Mouse (Mus musculus): ENCODE results near the gene Rcan3. TPM values are rescaled to one million over a fixed set of nuclear protein-coding genes. Genes with fewer than 3 reads are reported as not detected.
A peak's percentile ranks its signal among the peaks of the same experiment; 100 is the strongest.

Gene Rcan3
- total and polyA plus RNA-seq, 3 experiments, result 7.8 to 7.9 TPM; not detected in 1

GRCm38 (mm10) chr4:135416367-135416766 lies 17.3 kb downstream of the Rcan3 start:
- Histone ChIP-seq H3K9me3 (replicated peaks; ENCODE audit: insufficient read depth, low read length) (no peaks in the 10 kb centered on the region), H3K79me2 (ENCODE audit: control insufficient read depth, insufficient read depth, low read length, poor library complexity) (no peaks in the 10 kb centered on the region), H3K9ac (ENCODE audit: control insufficient read depth, low read depth, low read length, poor library complexity, severe bottlenecking) (0 out of 2 replicates have a peak overlapping the region, but pooled peaks have one; percentile 26), H3K4me1 (ENCODE audit: control insufficient read depth in 1 of 2, insufficient read depth in 2 of 2, low read length in 2 of 2) (peaks cover 9 to 27% of the 10 kb centered on the region in 2 experiments), H3K36me3 (ENCODE audit: control insufficient read depth in 1 of 2, insufficient read depth in 2 of 2, low read length in 2 of 2) (peaks cover 0 to 15% of the 10 kb centered on the region in 2 experiments; a peak in 2 of 4 replicates), H3K4me3 (ENCODE audit: control insufficient read depth in 1 of 2, insufficient read depth in 1 of 2, low read depth in 2 of 2, low read length in 2 of 2) (peak overlapping the region in 1 of 2 experiments; percentile 4; a peak in 1 of 4 replicates), H3K27ac (ENCODE audit: control insufficient read depth, low read depth, low read length) (0 out of 2 replicates have a peak overlapping the region, but pooled peaks have one; percentile 15), H3K27me3 (ENCODE audit: control insufficient read depth in 1 of 2, insufficient read depth in 2 of 2, low read length in 2 of 2) (no peaks in the 10 kb centered on the region)
- DNase-seq (ENCODE audit: low read depth, low spot score), result peak; percentile 62
- TF ChIP-seq BHLHE40 (IDR thresholded peaks at IDR 0.05; ENCODE audit: borderline replicate concordance, low read depth, low read length), result no peak
- peak; percentile 84 for TF ChIP-seq RCOR1 (IDR thresholded peaks at IDR 0.05; ENCODE audit: low read depth, low read length)
- TF ChIP-seq MYC (IDR thresholded peaks at IDR 0.05; ENCODE audit: low read depth, low read length), result no peak
- TF ChIP-seq ELF1 (IDR thresholded peaks at IDR 0.05; ENCODE audit: low read depth, low read length), result peak; percentile 28; the same call in 1 of the 2 replicates
- TF ChIP-seq SIN3A (IDR thresholded peaks at IDR 0.05; ENCODE audit: low read length), result 0 out of 2 replicates have a peak, but pooled peaks have one; percentile 32
- TF ChIP-seq SMC3 (IDR thresholded peaks at IDR 0.05; ENCODE audit: low read depth, low read length), result no peak
- no peak for TF ChIP-seq USF2 (IDR thresholded peaks at IDR 0.05; ENCODE audit: borderline replicate concordance in 1 of 2, insufficient read depth in 1 of 2, low read depth in 1 of 2, low read length in 2 of 2)
- peak; percentile 54; the same call in 1 of the 2 replicates for TF ChIP-seq HCFC1 (IDR thresholded peaks at IDR 0.05; ENCODE audit: low read depth, low read length)
- TF ChIP-seq ZNF384 (IDR thresholded peaks at IDR 0.05; ENCODE audit: low read depth, low read length), result peak; percentile 99
- peak; percentile 76 for TF ChIP-seq GATA1 (IDR thresholded peaks at IDR 0.05; ENCODE audit: low read depth, low read length)
- no peak for TF ChIP-seq USF1 (IDR thresholded peaks at IDR 0.05; ENCODE audit: low read depth, low read length)
- no peak for TF ChIP-seq MAFK (IDR thresholded peaks at IDR 0.05; ENCODE audit: borderline replicate concordance, low read depth, low read length)
- no peak for TF ChIP-seq MYB (IDR thresholded peaks at IDR 0.05; ENCODE audit: low read depth, low read length)
- peak; percentile 39; the same call in 1 of the 2 replicates for TF ChIP-seq ETS1 (IDR thresholded peaks at IDR 0.05; ENCODE audit: low read depth, low read length)
- no peak for TF ChIP-seq GABPA (IDR thresholded peaks at IDR 0.05; ENCODE audit: low read depth, low read length)
- TF ChIP-seq ZKSCAN1 (IDR thresholded peaks at IDR 0.05; ENCODE audit: low read depth, low read length), result no peak
- no peak for TF ChIP-seq TAL1 (IDR thresholded peaks at IDR 0.05; ENCODE audit: low read length)

GRCm38 (mm10) chr4:135413491-135413890 lies 20.2 kb downstream of the Rcan3 start:
- Histone ChIP-seq H3K27ac (ENCODE audit: control insufficient read depth, low read depth, low read length) (no peak overlapping the region), H3K36me3 (ENCODE audit: control insufficient read depth in 1 of 2, insufficient read depth in 2 of 2, low read length in 2 of 2) (peaks cover 0 to 15% of the 10 kb centered on the region in 2 experiments; a peak in 2 of 4 replicates), H3K4me3 (ENCODE audit: control insufficient read depth in 1 of 2, insufficient read depth in 1 of 2, low read depth in 2 of 2, low read length in 2 of 2) (no peak overlapping the region), H3K9me3 (replicated peaks; ENCODE audit: insufficient read depth, low read length) (no peaks in the 10 kb centered on the region), H3K9ac (ENCODE audit: control insufficient read depth, low read depth, low read length, poor library complexity, severe bottlenecking) (no peak overlapping the region), H3K79me2 (ENCODE audit: control insufficient read depth, insufficient read depth, low read length, poor library complexity) (no peaks in the 10 kb centered on the region), H3K27me3 (ENCODE audit: control insufficient read depth in 1 of 2, insufficient read depth in 2 of 2, low read length in 2 of 2) (no peaks in the 10 kb centered on the region), H3K4me1 (ENCODE audit: control insufficient read depth in 1 of 2, insufficient read depth in 2 of 2, low read length in 2 of 2) (peaks cover 9 to 27% of the 10 kb centered on the region in 2 experiments)
- no peak for TF ChIP-seq ELF1 (IDR thresholded peaks at IDR 0.05; ENCODE audit: low read depth, low read length)
- no peak for TF ChIP-seq RAD21 (IDR thresholded peaks at IDR 0.05; ENCODE audit: low read depth, low read length)
- no peak for TF ChIP-seq JUND (IDR thresholded peaks at IDR 0.05; ENCODE audit: low read depth, low read length)
- no peak for TF ChIP-seq ZC3H11A (IDR thresholded peaks at IDR 0.05; ENCODE audit: low read depth, low read length)
- no peak for TF ChIP-seq KAT2A (conservative IDR thresholded peaks at IDR 0.05; ENCODE audit: low read depth, low read length)
- DNase-seq (ENCODE audit: low read depth, low spot score), result no peak
